Mouse (Mus musculus) embryonic facial prominence, embryonic 15.5 days (tissue): ENCODE measurements around the gene Naxd. TPM values are rescaled to one million over a fixed set of nuclear protein-coding genes. Genes with fewer than 3 reads are reported as not detected.
A peak's percentile ranks its signal among the peaks of the same experiment; 100 is the strongest.

ENCODE experiments used
- ATAC-seq: fragments of 200-750 bp; cut with Nextera tagmentation; 2 replicates; pipeline ENCODE4 v1.8.0; 2017; ENCODE audit warnings: low read depth, moderate TSS enrichment; ENCODE audit not compliant: insufficient number of reproducible peaks, low FRiP score, low TSS enrichment
- H3K27ac ChIP-seq: fragments of 300-500 bp; sonication (generic); replicated peaks from 2 replicates; pipeline ENCODE4 v1.5.1; 2015; ENCODE audit warnings: mild to moderate bottlenecking, inconsistent platforms
- H3K27me3 ChIP-seq: fragments of 300-500 bp; sonication (generic); 2 replicates; pipeline ENCODE4 v1.6.1; 2015; ENCODE audit warnings: inconsistent platforms
- H3K36me3 ChIP-seq: fragments of 300-500 bp; sonication (generic); 2 replicates; pipeline ENCODE4 v1.6.1; 2015; ENCODE audit warnings: mild to moderate bottlenecking, inconsistent platforms
- H3K4me1 ChIP-seq: fragments of 300-500 bp; sonication (generic); 2 replicates; pipeline ENCODE4 v1.6.1; 2015; ENCODE audit warnings: inconsistent platforms
- H3K4me2 ChIP-seq: fragments of 300-500 bp; sonication (generic); replicated peaks from 2 replicates; pipeline ENCODE4 v1.6.1; 2015; ENCODE audit warnings: mild to moderate bottlenecking, inconsistent platforms
- H3K4me3 ChIP-seq: fragments of 300-500 bp; sonication (generic); replicated peaks from 2 replicates; pipeline ENCODE4 v1.5.1; 2015; ENCODE audit warnings: mild to moderate bottlenecking, inconsistent platforms
- H3K9ac ChIP-seq: fragments of 300-500 bp; sonication (generic); 2 replicates; pipeline ENCODE4 v1.6.1; 2015; ENCODE audit warnings: inconsistent platforms
- H3K9me3 ChIP-seq: fragments of 300-500 bp; sonication (generic); replicated peaks from 2 replicates; pipeline ENCODE4 v1.6.1; 2016; ENCODE audit warnings: inconsistent platforms
- WGBS: fragments of 180-500 bp; shearing (Covaris S2); methylation state at CpG from one replicate; pipeline ENCODE4 v1.1.7; 2015; 5-methylcytosine and 5-hydroxymethylcytosine counted together
- polyA plus RNA-seq: library from polyadenylated mRNA; unstranded; fragments of >200 nt; fragmentation: Nextera tagmentation; extraction: Ambion mirVana; gene quantifications from 2 replicates; pipeline ENCODE4 v1.2.1, GENCODE M21; 2015

The Naxd gene
- 120 and 132 TPM in 2 replicates for polyA plus RNA-seq

GRCm38 (mm10) chr8:11497017-11497990, at the start of gene Naxd:
Naxd (plus strand) TSS chr8:11497506.
- 4% methylated on average over 73 of the region's 73 CpGs for WGBS
- Histone ChIP-seq H3K27ac (peak within 1 kb of the TSS; percentile 76), H3K4me1 (peaks cover 24% of the 10 kb centered on the region), H3K36me3 (peaks cover 4% of the 10 kb centered on the region), H3K27me3 (peaks cover 11% of the 10 kb centered on the region; the same call in 1 of the 2 replicates), H3K4me2 (peak within 1 kb of the TSS; percentile 84), H3K9ac (peak within 1 kb of the TSS; percentile 85), H3K4me3 (peak within 1 kb of the TSS; percentile 94), H3K9me3 (no peaks in the 10 kb centered on the region)
- ATAC-seq: peak; percentile 95

GRCm38 (mm10) chr8:11447910-11448570, 49.3 kb upstream of the Naxd start:
- H3K27ac ChIP-seq: no peak overlapping the region
- H3K9ac ChIP-seq: no peak overlapping the region
- H3K27me3 ChIP-seq: no peaks in the 10 kb centered on the region; the same call in 1 of the 2 replicates
- peaks cover 55% of the 10 kb centered on the region for H3K36me3 ChIP-seq
- no peak overlapping the region for H3K4me2 ChIP-seq
- no peak for ATAC-seq
- no peaks in the 10 kb centered on the region for H3K9me3 ChIP-seq
- no peaks in the 10 kb centered on the region for H3K4me1 ChIP-seq
- WGBS: 89% methylated on average over 23 of the region's 23 CpGs
- no peak overlapping the region for H3K4me3 ChIP-seq

GRCm38 (mm10) chr8:11450184-11451113, 46.9 kb upstream of the Naxd start:
- H3K4me1 ChIP-seq: 0 out of 2 replicates have a peak, but pooled peaks cover 4% of the 10 kb centered on the region
- no peak overlapping the region for H3K4me2 ChIP-seq
- H3K9ac ChIP-seq: no peak overlapping the region
- peaks cover 32% of the 10 kb centered on the region for H3K36me3 ChIP-seq
- ATAC-seq: no peak
- H3K27ac ChIP-seq: no peak overlapping the region
- H3K9me3 ChIP-seq: no peaks in the 10 kb centered on the region
- WGBS: 40% methylated on average over 8 of the region's 8 CpGs
- H3K4me3 ChIP-seq: no peak overlapping the region
- no peaks in the 10 kb centered on the region; the same call in 1 of the 2 replicates for H3K27me3 ChIP-seq

GRCm38 (mm10) chr8:11452152-11452551, 45.2 kb upstream of the Naxd start:
- no peak overlapping the region for H3K27ac ChIP-seq
- no peak for ATAC-seq
- H3K4me1 ChIP-seq: 0 out of 2 replicates have a peak, but pooled peaks cover 4% of the 10 kb centered on the region
- no peaks in the 10 kb centered on the region for H3K9me3 ChIP-seq
- H3K36me3 ChIP-seq: peaks cover 16% of the 10 kb centered on the region; the same call in 1 of the 2 replicates
- 91% methylated on average over 1 of the region's 1 CpGs for WGBS
- no peak overlapping the region for H3K4me2 ChIP-seq
- H3K27me3 ChIP-seq: no peaks in the 10 kb centered on the region; the same call in 1 of the 2 replicates
- no peak overlapping the region for H3K9ac ChIP-seq
- no peak overlapping the region for H3K4me3 ChIP-seq

- H3K4me1 ChIP-seq: 0 out of 2 replicates have a peak, but pooled peaks cover 4% of the 10 kb centered on the region
- H3K4me2 ChIP-seq: no peak overlapping the region
- no peak overlapping the region for H3K9ac ChIP-seq
- 55% methylated on average over 3 of the region's 3 CpGs for WGBS
- no peaks in the 10 kb centered on the region for H3K9me3 ChIP-seq
- H3K36me3 ChIP-seq: peaks cover 12% of the 10 kb centered on the region; the same call in 1 of the 2 replicates
- no peak overlapping the region for H3K4me3 ChIP-seq
- 0 out of 2 replicates have a peak overlapping the region, but pooled peaks have one; percentile 18 for H3K27ac ChIP-seq
- ATAC-seq: no peak
- no peaks in the 10 kb centered on the region; the same call in 1 of the 2 replicates for H3K27me3 ChIP-seq
These were observed 44.7 kb upstream of the Naxd start for GRCm38 (mm10) chr8:11452559-11452958.

GRCm38 (mm10) chr8:11452974-11453373, 44.3 kb upstream of the Naxd start:
- Histone ChIP-seq H3K4me1 (peaks cover 7% of the 10 kb centered on the region; the same call in 1 of the 2 replicates), H3K4me3 (no peak overlapping the region), H3K9me3 (no peaks in the 10 kb centered on the region), H3K9ac (no peak overlapping the region), H3K36me3 (0 out of 2 replicates have a peak, but pooled peaks cover 8% of the 10 kb centered on the region), H3K4me2 (no peak overlapping the region), H3K27ac (0 out of 2 replicates have a peak overlapping the region, but pooled peaks have one; percentile 18), H3K27me3 (no peaks in the 10 kb centered on the region; the same call in 1 of the 2 replicates)
- no peak for ATAC-seq
- WGBS: 27% methylated on average over 4 of the region's 4 CpGs

- ATAC-seq: no peak
- no peaks in the 10 kb centered on the region; the same call in 1 of the 2 replicates for H3K27me3 ChIP-seq
- no peak overlapping the region for H3K9ac ChIP-seq
- 44% methylated on average over 12 of the region's 12 CpGs for WGBS
- no peaks in the 10 kb centered on the region for H3K36me3 ChIP-seq
- H3K9me3 ChIP-seq: no peaks in the 10 kb centered on the region
- H3K4me1 ChIP-seq: peaks cover 7% of the 10 kb centered on the region; the same call in 1 of the 2 replicates
- H3K4me3 ChIP-seq: no peak overlapping the region
- H3K27ac ChIP-seq: no peak overlapping the region
- no peak overlapping the region for H3K4me2 ChIP-seq
These were observed 43.1 kb upstream of the Naxd start for GRCm38 (mm10) chr8:11454228-11454627.

GRCm38 (mm10) chr8:11457278-11457677, 40.0 kb upstream of the Naxd start:
- no peak for ATAC-seq
- no peaks in the 10 kb centered on the region for H3K27me3 ChIP-seq
- H3K36me3 ChIP-seq: no peaks in the 10 kb centered on the region
- peaks cover 10% of the 10 kb centered on the region; the same call in 1 of the 2 replicates for H3K4me1 ChIP-seq
- no peak overlapping the region for H3K4me2 ChIP-seq
- H3K27ac ChIP-seq: no peak overlapping the region
- H3K9ac ChIP-seq: no peak overlapping the region
- 54% methylated on average over 3 of the region's 3 CpGs for WGBS
- no peak overlapping the region for H3K4me3 ChIP-seq
- no peaks in the 10 kb centered on the region for H3K9me3 ChIP-seq

GRCm38 (mm10) chr8:11457981-11458836, 39.1 kb upstream of the Naxd start:
- no peaks in the 10 kb centered on the region for H3K27me3 ChIP-seq
- no peak overlapping the region for H3K9ac ChIP-seq
- H3K36me3 ChIP-seq: no peaks in the 10 kb centered on the region
- 27% methylated on average over 12 of the region's 12 CpGs for WGBS
- peak overlapping the region; percentile 34; the same call in 1 of the 2 replicates for H3K27ac ChIP-seq
- no peaks in the 10 kb centered on the region for H3K9me3 ChIP-seq
- H3K4me3 ChIP-seq: no peak overlapping the region
- H3K4me1 ChIP-seq: peaks cover 10% of the 10 kb centered on the region; the same call in 1 of the 2 replicates
- no peak for ATAC-seq
- H3K4me2 ChIP-seq: no peak overlapping the region
